Mouse (Mus musculus) CH12.LX (cell line): ENCODE measurements at regions not wholly inside any gene's neighbourhood (a gene's known extent, or its start where the extent isn't known, plus 50 kb on each side); places are given as distances from the start of the nearest gene placed in this dataset.

Source experiments
- DNase-seq: peaks from one replicate; pipeline ENCODE4 v3.0.0-alpha.2; 2013; ENCODE audit errors: extremely low read depth
- H3K27ac ChIP-seq: 2 replicates; pipeline ENCODE4 v1.5.1; 2012; ENCODE audit warnings: low read depth, mild to moderate bottlenecking, control low read depth, moderate library complexity; ENCODE audit not compliant: insufficient read depth
- H3K27me3 ChIP-seq: replicated peaks from 2 replicates; pipeline ENCODE3; 2012; ENCODE audit warnings: inconsistent platforms
- H3K36me3 ChIP-seq, 2 experiments: replicated peaks in 1 of 2; 2 replicates each; pipeline versions ENCODE3 to v1.6.1; 2012; ENCODE audit warnings: inconsistent platforms in 1 of 2, low read length in 1 of 2, mild to moderate bottlenecking in 1 of 2, mixed read lengths in 1 of 2, moderate library complexity in 1 of 2; ENCODE audit not compliant: control insufficient read depth in 1 of 2, insufficient read depth in 1 of 2
- H3K4me1 ChIP-seq, 2 experiments: 2 replicates each; pipeline ENCODE4 v1.6.1; 2012; ENCODE audit warnings: inconsistent platforms in 1 of 2, moderate library complexity in 1 of 2; ENCODE audit not compliant: insufficient read depth in 2 of 2, control insufficient read depth in 1 of 2
- H3K4me2 ChIP-seq: 2 replicates; pipeline ENCODE4 v1.6.1; 2012; ENCODE audit warnings: low read depth, mild to moderate bottlenecking, control low read depth; ENCODE audit not compliant: poor library complexity, insufficient read depth, severe bottlenecking
- H3K4me3 ChIP-seq, 3 experiments: fragments of 150-350 bp in 1 of 3; sonication (generic) in 1 of 3; replicated peaks in 1 of 3; 2 replicates each; pipeline versions ENCODE3 to v1.5.1; 2011 to 2012; ENCODE audit warnings: low read depth in 2 of 3, low read length in 2 of 3, mild to moderate bottlenecking in 2 of 3, moderate library complexity in 2 of 3, control low read depth in 1 of 3, improper control_type of control experiment in 1 of 3, inconsistent platforms in 1 of 3, mixed read lengths in 1 of 3; ENCODE audit not compliant: poor library complexity in 1 of 3
- H3K79me2 ChIP-seq: replicated peaks from 2 replicates; pipeline ENCODE4 v1.6.1; 2012; ENCODE audit warnings: mild to moderate bottlenecking, moderate library complexity; ENCODE audit not compliant: control insufficient read depth, poor library complexity, insufficient read depth, severe bottlenecking; ENCODE audit errors: extremely low read depth
- H3K9ac ChIP-seq: 2 replicates; pipeline ENCODE4 v1.6.1; 2012; ENCODE audit warnings: low read depth, mild to moderate bottlenecking, control low read depth, moderate library complexity; ENCODE audit not compliant: insufficient read depth
- H3K9me3 ChIP-seq: replicated peaks from 2 replicates; pipeline ENCODE3; 2012; ENCODE audit warnings: low read length, inconsistent platforms, mixed read lengths
- BHLHE40 ChIP-seq: IDR thresholded peaks from 2 replicates; pipeline ENCODE4 v1.6.1; 2011; ENCODE audit warnings: mild to moderate bottlenecking, low read depth, low read length, improper control_type of control experiment
- CHD1 ChIP-seq: IDR thresholded peaks from 2 replicates; pipeline ENCODE4 v1.6.1; 2012; ENCODE audit warnings: low read depth, low read length, improper control_type of control experiment, inconsistent platforms
- CHD2 ChIP-seq: IDR thresholded peaks from 2 replicates; pipeline ENCODE4 v1.6.1; 2011; ENCODE audit warnings: low read length, improper control_type of control experiment
- ELF1 ChIP-seq: IDR thresholded peaks from 2 replicates; pipeline ENCODE4 v1.6.1; 2014; ENCODE audit warnings: low read depth, mild to moderate bottlenecking, inconsistent platforms, low read length, improper control_type of control experiment
- EP300 ChIP-seq: IDR thresholded peaks from 2 replicates; pipeline ENCODE4 v1.6.1; 2011; ENCODE audit warnings: low read length, improper control_type of control experiment
- GABPA ChIP-seq: IDR thresholded peaks from 2 replicates; pipeline ENCODE4 v1.6.1; 2012; ENCODE audit warnings: low read depth, low read length, improper control_type of control experiment, inconsistent platforms; ENCODE audit not compliant: insufficient replicate concordance
- IRF4 ChIP-seq: IDR thresholded peaks from 2 replicates; pipeline ENCODE4 v1.6.1; 2014; ENCODE audit warnings: low read depth, mild to moderate bottlenecking, inconsistent platforms, low read length, improper control_type of control experiment
- JUN ChIP-seq: IDR thresholded peaks from 2 replicates; pipeline ENCODE4 v1.6.1; 2011; ENCODE audit warnings: low read depth, mild to moderate bottlenecking, low read length, improper control_type of control experiment, moderate library complexity; ENCODE audit not compliant: insufficient read depth
- JUND ChIP-seq: conservative IDR thresholded peaks from 2 replicates; pipeline ENCODE4 v1.6.1; 2011; ENCODE audit warnings: low read depth, low read length, improper control_type of control experiment
- MAZ ChIP-seq: IDR thresholded peaks from 2 replicates; pipeline ENCODE4 v1.6.1; 2012; ENCODE audit warnings: low read depth, mild to moderate bottlenecking, inconsistent platforms, low read length, improper control_type of control experiment, moderate library complexity
- MEF2A ChIP-seq: IDR thresholded peaks from 2 replicates; pipeline ENCODE4 v1.6.1; 2014; ENCODE audit warnings: low read depth, mild to moderate bottlenecking, inconsistent platforms, low read length, improper control_type of control experiment, borderline replicate concordance
- MYC ChIP-seq: IDR thresholded peaks from 2 replicates; pipeline ENCODE4 v1.6.1; 2011; ENCODE audit warnings: low read depth, mild to moderate bottlenecking, improper control_type of control experiment, low read length
- NELFE ChIP-seq: IDR thresholded peaks from 2 replicates; pipeline ENCODE4 v1.6.1; 2011; ENCODE audit warnings: low read depth, low read length, improper control_type of control experiment
- NRF1 ChIP-seq: IDR thresholded peaks from 2 replicates; pipeline ENCODE4 v1.6.1; 2014; ENCODE audit warnings: low read depth, mild to moderate bottlenecking, inconsistent platforms, low read length, improper control_type of control experiment, moderate library complexity
- PAX5 ChIP-seq: IDR thresholded peaks from 2 replicates; pipeline ENCODE4 v1.6.1; 2012; ENCODE audit warnings: low read length, inconsistent platforms, mixed read lengths
- POLR2AphosphoS2 ChIP-seq: IDR thresholded peaks from 2 replicates; pipeline ENCODE4 v1.6.1; 2011; ENCODE audit warnings: low read depth, low read length, improper control_type of control experiment
- RCOR1 ChIP-seq: conservative IDR thresholded peaks from 2 replicates; pipeline ENCODE4 v1.6.1; 2012; ENCODE audit warnings: low read depth, mild to moderate bottlenecking, inconsistent platforms, low read length, improper control_type of control experiment
- SMC3 ChIP-seq: IDR thresholded peaks from 2 replicates; pipeline ENCODE4 v1.6.1; 2011; ENCODE audit warnings: low read depth, low read length, improper control_type of control experiment
- TBP ChIP-seq: conservative IDR thresholded peaks from 2 replicates; pipeline ENCODE4 v1.6.1; 2011; ENCODE audit warnings: low read depth, low read length, improper control_type of control experiment
- TCF12 ChIP-seq: IDR thresholded peaks from 2 replicates; pipeline ENCODE4 v1.6.1; 2014; ENCODE audit warnings: low read depth, mild to moderate bottlenecking, inconsistent platforms, low read length, improper control_type of control experiment
- UBTF ChIP-seq: IDR thresholded peaks from 2 replicates; pipeline ENCODE4 v1.6.1; 2012; ENCODE audit warnings: low read depth, mild to moderate bottlenecking, inconsistent platforms, low read length, improper control_type of control experiment, moderate library complexity
- ZMIZ1 ChIP-seq: IDR thresholded peaks from 2 replicates; pipeline ENCODE4 v1.6.1; 2012; ENCODE audit warnings: low read depth, mild to moderate bottlenecking, inconsistent platforms, low read length, improper control_type of control experiment
- dilution Hi-C: fragments of 300-500 bp; cut with MboI; formaldehyde crosslinking; loops from 2 replicates; pipeline ENCODE4 v1.14.3; 2020; ENCODE audit warnings: low sequenced_read_pairs; ENCODE audit not compliant: extremely low pct_unique_long_range_greater_than_20kb, extremely low pct_ligation_motif_present
- in situ Hi-C: fragments of 300-500 bp; cut with MboI; formaldehyde crosslinking; loops from 3 replicates; pipeline ENCODE4 v1.14.3; 2019; ENCODE audit warnings: low sequenced_read_pairs, low pct_ligation_motif_present, low pct_unique_long_range_greater_than_20kb, mixed read lengths

DNA sequence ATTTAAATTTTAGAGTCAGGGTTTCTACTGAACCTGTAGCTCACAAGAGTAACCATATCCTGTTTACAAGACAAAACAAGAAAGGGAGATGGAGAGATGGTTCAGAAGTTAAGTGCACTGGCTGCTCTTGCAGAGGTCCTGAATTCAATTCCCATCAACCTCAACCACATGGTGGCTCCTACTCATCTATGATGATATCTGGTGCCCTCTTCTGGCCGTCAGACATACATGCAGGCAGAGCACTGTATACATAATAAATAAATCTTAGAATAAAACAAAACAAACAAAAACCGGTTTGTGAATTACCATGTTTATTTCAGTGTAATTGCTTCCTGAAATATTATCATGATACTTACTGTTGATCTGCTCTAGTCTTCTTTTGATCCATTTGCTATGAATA lies 845.4 kb downstream of the Pcdh18 start:
- H3K9ac ChIP-seq = no peak overlapping the region
- H3K27me3 ChIP-seq = no peaks in the 10 kb centered on the region
- no peaks in the 10 kb centered on the region for H3K4me1 ChIP-seq
- no peak for TF ChIP-seq ELF1
- TF ChIP-seq ZMIZ1 = no peak
- TF ChIP-seq MEF2A = no peak
- TF ChIP-seq MYC = no peak
- TF ChIP-seq MAZ = no peak
- TF ChIP-seq NRF1 = no peak
- TF ChIP-seq PAX5 = no peak
- TF ChIP-seq, all 38 proteins: peak for 0
- H3K36me3 ChIP-seq = no peaks in the 10 kb centered on the region
- peaks cover 13% of the 10 kb centered on the region for H3K9me3 ChIP-seq
- no peaks in the 10 kb centered on the region for H3K79me2 ChIP-seq
- dilution Hi-C loops = no loop called here
- no peak overlapping the region for H3K4me3 ChIP-seq
- DNase-seq = no peak
- in situ Hi-C loops = no loop called here
- H3K4me2 ChIP-seq = no peak overlapping the region
- no peak overlapping the region for H3K27ac ChIP-seq

- Histone ChIP-seq H3K4me2 (no peak overlapping the region), H3K27me3 (no peaks in the 10 kb centered on the region), H3K4me1 (no peaks in the 10 kb centered on the region), H3K4me3 (no peak overlapping the region), H3K79me2 (no peaks in the 10 kb centered on the region), H3K27ac (no peak overlapping the region), H3K36me3 (no peaks in the 10 kb centered on the region), H3K9ac (no peak overlapping the region), H3K9me3 (peaks cover 9% of the 10 kb centered on the region)
- DNase-seq = no peak
- TF ChIP-seq CHD2 (no peak), JUND (no peak), BHLHE40 (no peak), SMC3 (no peak), TBP (no peak), PAX5 (no peak)
- in situ Hi-C loops (no loop called here), dilution Hi-C loops (no loop called here)
Measured at GRCm38 (mm10) chr3:48890403-48890802, 866.7 kb downstream of the Pcdh18 start.

- Histone ChIP-seq H3K79me2 (no peaks in the 10 kb centered on the region), H3K4me3 (no peak overlapping the region), H3K27ac (no peak overlapping the region), H3K27me3 (no peaks in the 10 kb centered on the region), H3K36me3 (no peaks in the 10 kb centered on the region), H3K9me3 (peaks cover 10% of the 10 kb centered on the region), H3K4me1 (no peaks in the 10 kb centered on the region), H3K9ac (no peak overlapping the region), H3K4me2 (no peak overlapping the region)
- no peak for TF ChIP-seq TCF12
- TF ChIP-seq POLR2AphosphoS2 = no peak
- no peak for TF ChIP-seq JUN
- no peak for TF ChIP-seq ZMIZ1
- no peak for TF ChIP-seq NELFE
- TF ChIP-seq UBTF = no peak
- no peak for TF ChIP-seq RCOR1
- TF ChIP-seq PAX5 = no peak
- no peak for TF ChIP-seq IRF4
- no peak for TF ChIP-seq EP300
- no peak for TF ChIP-seq MYC
- TF ChIP-seq CHD1 = no peak
- TF ChIP-seq GABPA = no peak
- dilution Hi-C loops = no loop called here
- in situ Hi-C loops = no loop called here
- DNase-seq = no peak
Measured at GRCm38 (mm10) chr3:48887885-48888284, 869.2 kb downstream of the Pcdh18 start.
